Mouse (Mus musculus) heart, postnatal 4 days (tissue): ENCODE data around the gene Setd2. TPM values are rescaled to one million over a fixed set of nuclear protein-coding genes. Genes with fewer than 3 reads are reported as not detected.
A peak's percentile ranks its signal among the peaks of the same experiment; 100 is the strongest.

ENCODE experiments used
- DNase-seq: peaks from one replicate; pipeline ENCODE4 v3.0.0; 2021
- total RNA-seq, 2 experiments: library from RNA; stranded (reverse); gene quantifications; 2 replicates each; pipeline ENCODE4 v1.2.3; 2021

The Setd2 gene
- total RNA-seq, 2 experiments from 2014 or later = 63.1 to 69.2 TPM

- no peak for DNase-seq
Measured at GRCm38 (mm10) chr9:110623416-110624195, 91.2 kb downstream of the Setd2 start.

DNA sequence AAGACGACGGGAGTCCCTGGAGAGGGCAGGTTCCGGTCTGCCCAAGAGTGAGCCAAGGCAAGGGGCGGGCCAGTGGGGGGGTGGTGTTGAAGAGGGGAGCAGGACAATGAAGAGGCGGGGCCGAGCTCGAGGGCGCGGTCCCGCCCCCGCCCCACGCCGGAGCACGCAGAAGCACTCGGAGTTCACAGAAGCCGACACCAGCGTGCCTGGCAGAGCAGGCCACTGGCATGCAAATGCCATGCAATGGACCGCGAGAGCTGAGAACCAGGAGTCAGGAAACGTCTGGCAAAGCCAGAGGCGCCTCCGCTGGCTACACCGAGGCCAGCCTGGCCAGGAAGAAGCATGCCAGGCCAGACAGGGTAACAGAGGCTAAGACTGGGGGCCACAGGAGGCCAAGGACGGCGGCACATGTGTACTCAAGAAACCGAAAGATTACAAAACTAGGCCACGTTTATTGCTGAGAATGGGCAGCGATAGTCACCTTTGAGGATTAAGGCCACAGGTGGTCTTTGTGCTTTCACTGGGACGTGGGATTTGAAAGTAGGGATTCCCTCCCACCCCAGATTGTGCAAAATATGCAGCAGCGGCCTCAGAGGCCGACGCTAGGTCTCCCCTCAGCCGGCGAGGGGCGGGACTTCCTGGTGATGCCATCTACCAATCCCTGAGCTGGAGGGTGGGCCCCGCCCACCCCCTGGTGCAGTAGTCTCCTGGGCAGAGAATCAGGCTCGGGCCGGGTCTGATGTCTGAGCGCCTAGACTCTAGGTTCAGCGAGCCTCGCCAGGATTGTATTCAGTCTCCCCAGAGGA, 92.2 kb downstream of the Setd2 start, which contains the start of gene Nradd:
TSS of gene Nradd (minus strand) at position 92 of the 806 bp plus-strand sequence.
- peak; percentile 91 for DNase-seq

GRCm38 (mm10) chr9:110625350-110625908, 93.0 kb downstream of the Setd2 start:
- no peak for DNase-seq

- no peak for DNase-seq
Measured at GRCm38 (mm10) chr9:110630171-110630570, 97.8 kb downstream of the Setd2 start.

- DNase-seq = peak; percentile 73
Measured at GRCm38 (mm10) chr9:110631191-110631590, 98.8 kb downstream of the Setd2 start.

- no peak for DNase-seq
Measured at GRCm38 (mm10) chr9:110631651-110632275, 99.4 kb downstream of the Setd2 start.

GRCm38 (mm10) chr9:110632671-110633070, 100.3 kb downstream of the Setd2 start:
- no peak for DNase-seq

DNA sequence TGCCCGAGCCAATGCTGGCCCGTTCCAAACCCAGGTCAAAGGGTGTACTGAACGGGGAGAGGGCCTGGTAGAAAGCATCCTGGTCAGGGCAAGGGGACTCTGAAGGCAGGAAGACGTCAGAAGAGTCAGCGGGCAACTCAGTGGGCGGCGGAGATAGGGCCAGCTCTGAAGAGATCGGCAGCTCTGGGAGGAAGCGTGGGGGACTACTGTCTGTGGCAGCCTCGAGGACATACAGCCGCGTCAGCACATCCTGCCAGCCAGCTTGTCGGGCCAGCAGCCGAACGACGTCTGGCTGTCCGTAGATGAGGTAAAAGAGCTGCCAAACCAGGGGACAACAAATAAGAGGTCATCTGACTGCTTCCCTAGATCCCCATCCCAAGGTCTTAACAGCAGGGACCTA, 101.5 kb downstream of the Setd2 start:
- no peak for DNase-seq

- peak; percentile 94 for DNase-seq
Measured at GRCm38 (mm10) chr9:110635225-110635624, 102.8 kb downstream of the Setd2 start.

DNA sequence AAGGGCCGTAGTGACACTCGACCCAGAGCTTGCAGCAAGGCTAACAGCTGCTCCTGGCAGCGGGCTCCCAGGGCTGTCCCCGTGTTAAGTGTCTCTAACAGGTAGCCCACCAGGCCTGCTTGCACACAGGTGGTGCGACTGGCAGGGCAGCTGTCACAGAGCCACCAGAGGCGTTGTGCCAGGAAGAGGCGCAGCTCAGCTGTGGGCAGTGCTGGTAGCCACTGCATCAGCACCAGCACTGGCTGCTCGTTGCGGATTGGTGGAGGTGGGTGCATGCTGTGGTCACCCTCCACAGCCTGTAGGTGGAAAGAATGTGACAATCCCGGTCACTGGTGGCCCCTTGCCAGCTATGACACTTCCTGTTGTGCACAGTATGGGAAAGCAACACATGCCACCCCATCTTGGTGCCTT, 106.2 kb downstream of the Setd2 start:
- no peak for DNase-seq

GRCm38 (mm10) chr9:110641006-110641405, 108.6 kb downstream of the Setd2 start:
- DNase-seq = no peak

- DNase-seq = no peak
Measured at GRCm38 (mm10) chr9:110642812-110643524, 110.6 kb downstream of the Setd2 start.

DNA sequence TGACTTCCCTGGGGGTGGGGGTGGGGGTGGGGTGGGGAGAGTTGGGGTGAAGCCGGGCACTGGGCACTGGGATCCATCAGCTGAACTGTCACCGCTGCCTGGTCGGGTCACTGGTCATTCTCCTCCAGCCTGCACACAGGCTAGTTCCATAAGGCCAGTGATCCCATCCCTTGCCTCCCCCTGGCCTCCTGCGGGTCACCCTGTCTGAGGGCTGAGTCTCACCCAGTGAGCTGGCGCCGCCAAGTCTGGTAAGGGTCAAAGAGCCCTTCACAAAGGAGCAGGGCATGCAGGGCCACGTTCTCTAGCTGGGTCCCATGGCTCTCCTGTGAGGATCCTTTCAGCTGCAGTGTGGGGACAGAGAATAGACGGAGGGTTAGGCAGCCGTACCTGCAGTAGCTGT, 111.4 kb downstream of the Setd2 start:
- DNase-seq = no peak

- no peak for DNase-seq
Measured at GRCm38 (mm10) chr9:110644295-110644694, 111.9 kb downstream of the Setd2 start.

GRCm38 (mm10) chr9:110645219-110645618, 112.8 kb downstream of the Setd2 start:
- no peak for DNase-seq

- DNase-seq = no peak
Measured at GRCm38 (mm10) chr9:110649775-110650174, 117.4 kb downstream of the Setd2 start.

DNA sequence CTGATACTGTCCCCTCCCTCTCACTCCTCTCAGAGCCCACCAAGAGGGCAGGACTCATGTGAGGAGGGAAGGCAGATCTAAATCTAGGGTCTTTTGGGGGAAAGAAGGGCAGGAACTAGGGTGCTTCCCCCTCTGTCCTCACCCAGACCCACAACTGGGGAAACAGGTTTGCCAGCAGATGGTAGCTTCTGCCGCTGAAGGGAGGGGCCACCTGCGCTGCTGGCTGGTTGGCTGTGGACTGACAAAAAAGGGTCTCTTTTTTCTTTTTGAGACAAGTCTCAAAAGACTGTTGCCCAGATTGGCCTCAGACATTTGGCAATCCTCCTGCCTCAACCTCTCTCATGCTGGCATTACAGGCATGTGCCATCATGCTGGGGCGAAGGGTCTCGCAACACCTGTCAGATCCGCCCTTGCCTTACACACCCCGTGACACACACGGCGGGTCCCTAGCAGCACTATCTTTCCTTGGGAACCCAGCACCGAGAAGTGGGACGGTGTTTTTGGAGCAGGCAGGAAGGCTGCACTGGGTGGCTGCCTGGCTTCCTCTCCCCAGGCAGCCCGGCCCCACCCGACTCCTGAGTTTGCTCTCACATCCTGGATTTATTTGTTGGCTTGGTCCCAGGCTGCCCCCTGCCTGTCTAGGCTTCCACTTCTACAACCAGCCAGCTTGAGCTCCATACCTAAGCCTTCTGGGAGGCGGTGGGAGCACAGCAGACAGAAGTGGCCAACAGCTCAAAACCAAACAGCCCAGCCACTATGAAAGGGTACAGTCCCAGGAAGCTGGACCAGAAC, 119.7 kb downstream of the Setd2 start:
- DNase-seq = peak; percentile 64

DNA sequence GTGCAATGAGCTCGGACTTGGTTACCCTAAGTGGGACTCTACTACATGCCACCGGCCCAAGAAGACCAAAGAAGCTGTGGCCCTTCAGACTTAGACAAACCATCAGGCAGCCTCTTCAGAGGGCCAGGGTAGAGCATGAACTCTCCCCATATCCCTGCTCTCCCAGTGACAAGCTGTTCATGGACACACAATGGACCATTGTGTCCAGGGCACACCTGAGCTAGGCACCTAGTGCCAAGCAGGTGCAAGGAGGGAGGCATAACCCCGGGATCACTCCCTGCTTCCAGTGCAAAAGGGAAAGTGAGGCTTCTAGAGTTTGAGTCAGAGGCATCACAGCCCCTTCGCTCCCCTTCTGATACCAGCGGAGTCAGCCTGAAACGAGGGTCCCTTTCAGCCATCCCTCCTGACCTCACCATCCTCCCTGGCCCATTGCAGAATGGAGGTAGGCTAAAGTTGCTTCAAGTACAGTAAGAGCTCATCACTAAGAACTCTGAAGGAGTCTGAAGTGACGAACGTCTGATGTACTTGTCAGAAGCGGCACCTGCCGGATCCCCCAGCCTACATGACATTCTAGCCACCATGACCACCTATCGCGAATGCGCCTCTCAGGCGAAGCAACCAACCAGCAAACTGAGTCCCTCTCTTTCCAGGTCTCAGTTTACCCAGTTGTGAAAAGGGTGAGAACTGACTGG, 120.7 kb downstream of the Setd2 start:
- DNase-seq = no peak

DNA sequence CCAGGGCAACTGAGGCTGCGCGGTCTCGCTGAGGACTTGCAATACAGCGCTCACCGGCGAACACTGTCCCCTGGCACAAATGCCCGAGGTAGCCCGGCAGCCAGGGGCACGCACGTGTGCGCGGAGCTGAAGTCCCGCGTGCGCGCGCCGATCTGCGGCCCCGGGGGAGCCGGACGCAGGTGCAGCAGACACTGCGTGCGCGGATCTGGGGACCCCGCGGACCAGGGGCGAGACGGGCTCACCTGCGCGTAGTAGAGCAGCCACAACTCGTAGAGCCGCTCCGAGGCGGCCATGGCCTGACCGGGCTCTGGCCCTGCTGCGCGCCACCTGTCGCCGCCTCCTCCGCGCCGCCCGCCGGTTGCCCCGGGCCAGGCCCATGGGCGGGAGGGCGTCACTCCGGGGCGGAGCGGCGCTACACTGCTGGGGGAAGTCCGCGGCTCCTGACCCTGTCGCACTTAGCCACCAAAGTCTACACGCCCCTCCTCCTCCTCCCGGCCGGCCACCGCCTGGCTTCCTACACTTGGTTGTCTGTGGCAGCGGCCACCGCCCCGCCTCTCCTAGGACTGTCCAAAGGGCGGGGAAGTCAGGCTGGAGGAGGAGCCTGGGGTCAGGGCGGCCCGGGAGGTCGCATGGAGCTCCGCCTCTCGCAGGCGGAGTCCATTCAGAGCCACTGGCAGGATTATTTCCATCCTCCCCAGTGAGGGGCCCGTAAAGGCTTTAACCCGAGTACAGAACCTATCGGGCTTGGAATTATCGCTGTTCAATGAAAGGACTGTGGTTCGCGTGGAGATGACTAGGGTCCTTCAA, 121.5 kb downstream of the Setd2 start, which contains the start of gene Nbeal2:
TSS of gene Nbeal2 (minus strand) at position 507 of the 807 bp plus-strand sequence.
- DNase-seq = peak; percentile 95
